Mouse (Mus musculus) kidney, embryonic 15.5 days (tissue): ENCODE data around the gene Trim52. TPM values are rescaled to one million over a fixed set of nuclear protein-coding genes. Genes with fewer than 3 reads are reported as not detected.
A peak's percentile ranks its signal among the peaks of the same experiment; 100 is the strongest.

Experiments
- ATAC-seq: fragments of 200-750 bp; cut with Nextera tagmentation; replicated peaks from 2 replicates; pipeline ENCODE4 v1.8.0; 2017; ENCODE audit warnings: moderate TSS enrichment; ENCODE audit not compliant: low FRiP score
- H3K27ac ChIP-seq: fragments of 300-500 bp; sonication (generic); 2 replicates; pipeline ENCODE4 v1.5.1; 2015; ENCODE audit warnings: mild to moderate bottlenecking, inconsistent platforms
- H3K27me3 ChIP-seq: fragments of 300-500 bp; sonication (generic); 2 replicates; pipeline ENCODE4 v1.6.1; 2015; ENCODE audit warnings: inconsistent platforms
- H3K36me3 ChIP-seq: fragments of 300-500 bp; sonication (generic); 2 replicates; pipeline ENCODE4 v1.6.1; 2015; ENCODE audit warnings: inconsistent platforms
- H3K4me1 ChIP-seq: fragments of 300-500 bp; sonication (generic); 2 replicates; pipeline ENCODE4 v1.6.1; 2015; ENCODE audit warnings: inconsistent platforms
- H3K4me2 ChIP-seq: fragments of 300-500 bp; sonication (generic); 2 replicates; pipeline ENCODE4 v1.6.1; 2015; ENCODE audit warnings: moderate library complexity, mild to moderate bottlenecking, inconsistent platforms
- H3K4me3 ChIP-seq: fragments of 300-500 bp; sonication (generic); replicated peaks from 2 replicates; pipeline ENCODE4 v1.5.1; 2015; ENCODE audit warnings: mild to moderate bottlenecking, inconsistent platforms
- H3K9ac ChIP-seq: fragments of 300-500 bp; sonication (generic); 2 replicates; pipeline ENCODE4 v1.6.1; 2015; ENCODE audit warnings: mild to moderate bottlenecking, inconsistent platforms
- H3K9me3 ChIP-seq: fragments of 300-500 bp; sonication (generic); replicated peaks from 2 replicates; pipeline ENCODE4 v1.6.1; 2016; ENCODE audit warnings: inconsistent platforms
- WGBS: fragments of 180-500 bp; shearing (Covaris S2); methylation state at CpG from one replicate; pipeline ENCODE4 v1.1.7; 2015; ENCODE audit warnings: mixed read lengths; 5-methylcytosine and 5-hydroxymethylcytosine counted together
- polyA plus RNA-seq: library from polyadenylated mRNA; unstranded; fragments of >200 nt; fragmentation: Nextera tagmentation; extraction: Ambion mirVana; gene quantifications from 2 replicates; pipeline ENCODE4 v1.2.1, GENCODE M21; 2015

Trim52 gene
- not detected in 2 replicates for polyA plus RNA-seq

- 95% methylated on average over 21 of the region's 21 CpGs for WGBS
- ATAC-seq, result peak; percentile 29; the same call in 1 of the 2 replicates
- Histone ChIP-seq H3K4me1 (no peaks in the 10 kb centered on the region), H3K27me3 (no peaks in the 10 kb centered on the region), H3K27ac (no peak within 1 kb of the TSS), H3K9ac (no peak within 1 kb of the TSS), H3K36me3 (no peaks in the 10 kb centered on the region), H3K4me2 (no peak within 1 kb of the TSS), H3K4me3 (no peak within 1 kb of the TSS), H3K9me3 (0 out of 2 replicates have a peak, but pooled peaks cover 4% of the 10 kb centered on the region)
Measured at GRCm38 (mm10) chr14:106105980-106106379, at the start of gene Trim52. Trim52 (plus strand) TSS chr14:106106198.

GRCm38 (mm10) chr14:106072608-106073007 is 33.4 kb upstream of the Trim52 start:
- no peaks in the 10 kb centered on the region for H3K36me3 ChIP-seq
- no peak overlapping the region for H3K27ac ChIP-seq
- no peaks in the 10 kb centered on the region for H3K4me1 ChIP-seq
- 94% methylated on average over 1 of the region's 1 CpGs for WGBS
- H3K27me3 ChIP-seq, result no peaks in the 10 kb centered on the region
- H3K4me2 ChIP-seq, result no peak overlapping the region
- no peaks in the 10 kb centered on the region for H3K9me3 ChIP-seq
- no peak overlapping the region for H3K9ac ChIP-seq
- H3K4me3 ChIP-seq, result no peak overlapping the region
- no peak for ATAC-seq

- peak overlapping the region; percentile 78 for H3K27ac ChIP-seq
- 44% methylated on average over 3 of the region's 3 CpGs for WGBS
- peak; percentile 92 for ATAC-seq
Measured at GRCm38 (mm10) chr14:106075181-106076064, 30.6 kb upstream of the Trim52 start.

GRCm38 (mm10) chr14:106088480-106089037 is 17.4 kb upstream of the Trim52 start:
- 70% methylated on average over 13 of the region's 13 CpGs for WGBS
- H3K9ac ChIP-seq, result no peak overlapping the region
- H3K9me3 ChIP-seq, result no peaks in the 10 kb centered on the region
- H3K4me3 ChIP-seq, result no peak overlapping the region
- ATAC-seq, result no peak
- no peak overlapping the region for H3K27ac ChIP-seq
- H3K27me3 ChIP-seq, result no peaks in the 10 kb centered on the region
- H3K36me3 ChIP-seq, result no peaks in the 10 kb centered on the region
- no peak overlapping the region; the same call in 1 of the 2 replicates for H3K4me2 ChIP-seq
- H3K4me1 ChIP-seq, result peaks cover 4% of the 10 kb centered on the region; the same call in 1 of the 2 replicates

More at GRCm38 (mm10) chr14:106075181-106076064, 30.6 kb upstream of the Trim52 start:
- no peaks in the 10 kb centered on the region for H3K9me3 ChIP-seq
- no peaks in the 10 kb centered on the region for H3K27me3 ChIP-seq
- no peaks in the 10 kb centered on the region for H3K36me3 ChIP-seq
- H3K9ac ChIP-seq, result no peak overlapping the region
- no peaks in the 10 kb centered on the region for H3K4me1 ChIP-seq
- H3K4me3 ChIP-seq, result no peak overlapping the region
- no peak overlapping the region for H3K4me2 ChIP-seq

- Histone ChIP-seq H3K36me3 (no peaks in the 10 kb centered on the region), H3K4me3 (no peak overlapping the region), H3K9ac (no peak overlapping the region), H3K4me1 (no peaks in the 10 kb centered on the region), H3K4me2 (no peak overlapping the region), H3K9me3 (no peaks in the 10 kb centered on the region), H3K27me3 (no peaks in the 10 kb centered on the region), H3K27ac (no peak overlapping the region)
- 92% methylated on average over 4 of the region's 4 CpGs for WGBS
- ATAC-seq, result no peak
Measured at GRCm38 (mm10) chr14:106096816-106097215, 9.2 kb upstream of the Trim52 start.

- H3K4me3 ChIP-seq, result no peak overlapping the region
- no peak overlapping the region for H3K4me2 ChIP-seq
- H3K27me3 ChIP-seq, result no peaks in the 10 kb centered on the region
- no peak for ATAC-seq
- H3K4me1 ChIP-seq, result no peaks in the 10 kb centered on the region
- 96% methylated on average over 14 of the region's 14 CpGs for WGBS
- H3K9me3 ChIP-seq, result no peaks in the 10 kb centered on the region
- no peak overlapping the region for H3K27ac ChIP-seq
- no peaks in the 10 kb centered on the region for H3K36me3 ChIP-seq
- no peak overlapping the region for H3K9ac ChIP-seq
Measured at GRCm38 (mm10) chr14:106100858-106101257, 5.1 kb upstream of the Trim52 start.

- Histone ChIP-seq H3K9ac (no peak overlapping the region), H3K4me1 (no peaks in the 10 kb centered on the region), H3K4me3 (no peak overlapping the region), H3K4me2 (no peak overlapping the region), H3K27me3 (no peaks in the 10 kb centered on the region), H3K36me3 (no peaks in the 10 kb centered on the region), H3K27ac (no peak overlapping the region), H3K9me3 (0 out of 2 replicates have a peak, but pooled peaks cover 4% of the 10 kb centered on the region)
- ATAC-seq, result 0 out of 2 replicates have a peak, but pooled peaks have one; percentile 12
- WGBS, result 99% methylated on average over 22 of the region's 22 CpGs
Measured at GRCm38 (mm10) chr14:106106425-106106824, 427 bp downstream of the Trim52 start.

DNA sequence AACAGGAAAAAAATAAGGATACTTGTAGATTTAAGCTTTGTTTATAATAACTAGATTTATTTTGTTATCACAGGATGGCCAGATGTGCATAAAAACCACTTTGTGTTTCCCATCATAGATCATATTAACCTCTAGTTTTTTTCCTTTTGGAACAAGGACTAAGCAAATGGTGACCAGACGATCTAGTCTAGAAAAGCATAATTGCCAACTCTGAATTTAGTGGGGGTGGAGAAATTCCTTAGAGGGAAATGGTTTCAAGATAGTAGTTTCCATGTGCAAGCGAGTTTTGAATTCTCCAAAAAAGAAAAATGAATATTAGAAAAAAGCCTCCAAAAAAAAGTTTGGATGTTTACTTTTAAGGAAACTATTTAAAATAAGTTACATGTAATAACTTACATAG is 13.4 kb downstream of the Trim52 start:
- Histone ChIP-seq H3K27ac (no peak overlapping the region), H3K9ac (no peak overlapping the region), H3K4me1 (no peaks in the 10 kb centered on the region), H3K4me3 (no peak overlapping the region), H3K4me2 (no peak overlapping the region), H3K9me3 (no peaks in the 10 kb centered on the region), H3K27me3 (no peaks in the 10 kb centered on the region), H3K36me3 (no peaks in the 10 kb centered on the region)
- 52% methylated on average over 2 of the region's 2 CpGs for WGBS
- ATAC-seq, result no peak

DNA sequence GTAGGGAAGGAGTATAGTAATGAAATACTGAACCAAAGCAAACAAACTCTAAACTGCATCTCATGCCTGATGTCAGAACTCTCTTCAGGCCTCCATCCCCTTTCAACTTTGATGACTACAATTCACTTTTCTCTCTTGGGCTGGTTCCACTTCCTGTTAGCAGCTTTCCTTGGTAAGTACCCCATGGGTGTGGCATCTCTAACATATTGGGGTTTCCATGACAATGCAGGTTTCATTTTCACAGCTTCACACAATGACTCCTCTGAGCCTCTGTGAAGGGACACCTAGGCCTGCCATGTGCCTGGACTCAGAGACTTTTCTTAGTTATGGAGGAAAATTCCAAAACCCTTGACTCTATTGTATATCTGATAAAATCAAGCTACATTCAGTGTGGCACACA is 30.3 kb downstream of the Trim52 start:
- no peak overlapping the region for H3K4me3 ChIP-seq
- no peaks in the 10 kb centered on the region for H3K27me3 ChIP-seq
- no peak overlapping the region for H3K27ac ChIP-seq
- H3K4me1 ChIP-seq, result no peaks in the 10 kb centered on the region
- ATAC-seq, result no peak
- no peak overlapping the region for H3K9ac ChIP-seq
- H3K4me2 ChIP-seq, result no peak overlapping the region
- H3K36me3 ChIP-seq, result no peaks in the 10 kb centered on the region
- H3K9me3 ChIP-seq, result 0 out of 2 replicates have a peak, but pooled peaks cover 5% of the 10 kb centered on the region

- Histone ChIP-seq H3K27ac (no peak overlapping the region), H3K9ac (no peak overlapping the region), H3K9me3 (no peaks in the 10 kb centered on the region), H3K27me3 (no peaks in the 10 kb centered on the region), H3K4me3 (no peak overlapping the region), H3K4me2 (no peak overlapping the region), H3K4me1 (no peaks in the 10 kb centered on the region), H3K36me3 (no peaks in the 10 kb centered on the region)
- no peak for ATAC-seq
- 57% methylated on average over 2 of the region's 2 CpGs for whole genome bisulfite sequencing
Measured at GRCm38 (mm10) chr14:106151188-106151587, 45.2 kb downstream of the Trim52 start.

DNA sequence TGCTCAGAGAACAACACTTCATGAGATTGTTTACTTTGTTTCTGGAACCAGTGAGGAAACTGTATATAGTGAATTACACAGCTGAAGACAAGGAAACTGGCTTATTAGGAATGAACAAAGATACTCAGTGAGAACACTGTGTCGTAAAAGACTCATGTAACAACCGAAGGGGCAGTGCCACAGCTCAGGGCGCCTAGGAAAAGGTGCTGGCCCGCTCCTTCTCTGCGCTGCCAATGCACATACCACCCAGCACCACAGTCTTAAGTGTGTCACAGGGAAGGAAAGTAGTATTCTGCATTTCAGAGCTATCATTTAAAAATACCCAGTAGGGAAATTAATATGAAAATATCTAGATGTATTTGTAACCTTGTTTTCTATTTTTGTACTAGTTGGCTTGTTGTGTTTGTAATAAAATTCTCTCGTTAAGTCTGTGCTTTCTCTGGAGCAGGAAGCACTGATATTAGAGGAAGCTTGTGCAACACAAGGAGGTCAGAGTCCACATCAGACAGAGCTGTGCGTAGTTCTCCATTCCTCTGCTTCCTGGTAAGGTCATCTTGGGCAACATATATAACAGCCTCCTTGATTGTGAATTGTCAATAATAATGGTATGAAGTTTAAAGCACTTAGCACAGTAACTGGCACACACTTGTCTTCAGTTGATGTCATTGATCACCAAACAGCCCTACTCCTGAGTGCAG is 49.0 kb downstream of the Trim52 start:
- H3K36me3 ChIP-seq, result no peaks in the 10 kb centered on the region
- H3K27ac ChIP-seq, result no peak overlapping the region
- H3K4me1 ChIP-seq, result no peaks in the 10 kb centered on the region
- no peak overlapping the region for H3K9ac ChIP-seq
- no peak overlapping the region for H3K4me2 ChIP-seq
- H3K4me3 ChIP-seq, result no peak overlapping the region
- no peaks in the 10 kb centered on the region for H3K9me3 ChIP-seq
- no peaks in the 10 kb centered on the region for H3K27me3 ChIP-seq
- WGBS, result 61% methylated on average over 7 of the region's 7 CpGs
- no peak for ATAC-seq

DNA sequence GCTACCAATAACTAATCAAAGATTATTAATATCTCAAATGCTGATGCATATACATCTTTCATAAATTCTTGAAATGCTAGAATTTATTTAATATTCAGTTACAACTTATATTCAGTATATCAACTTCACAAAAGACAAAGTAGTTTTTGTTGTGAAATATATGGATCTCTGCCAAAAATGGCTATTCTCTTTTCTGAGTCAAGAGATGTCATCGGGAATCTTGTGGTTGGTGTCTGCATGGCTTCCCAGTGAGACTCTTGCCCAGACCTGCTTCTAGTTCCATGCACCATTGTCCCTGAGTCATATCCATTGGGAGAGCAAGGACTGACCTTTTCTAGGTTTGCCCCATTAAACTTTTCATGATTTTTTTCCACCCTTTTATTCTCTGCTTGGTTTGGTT is 50.5 kb downstream of the Trim52 start:
- 80% methylated on average over 1 of the region's 1 CpGs for WGBS
- Histone ChIP-seq H3K4me3 (no peak overlapping the region), H3K4me1 (no peaks in the 10 kb centered on the region), H3K9me3 (no peaks in the 10 kb centered on the region), H3K9ac (no peak overlapping the region), H3K27ac (no peak overlapping the region), H3K27me3 (no peaks in the 10 kb centered on the region), H3K4me2 (no peak overlapping the region), H3K36me3 (no peaks in the 10 kb centered on the region)
- ATAC-seq, result no peak
